Mouse (Mus musculus): ENCODE data around the gene Olfr574.

DNA sequence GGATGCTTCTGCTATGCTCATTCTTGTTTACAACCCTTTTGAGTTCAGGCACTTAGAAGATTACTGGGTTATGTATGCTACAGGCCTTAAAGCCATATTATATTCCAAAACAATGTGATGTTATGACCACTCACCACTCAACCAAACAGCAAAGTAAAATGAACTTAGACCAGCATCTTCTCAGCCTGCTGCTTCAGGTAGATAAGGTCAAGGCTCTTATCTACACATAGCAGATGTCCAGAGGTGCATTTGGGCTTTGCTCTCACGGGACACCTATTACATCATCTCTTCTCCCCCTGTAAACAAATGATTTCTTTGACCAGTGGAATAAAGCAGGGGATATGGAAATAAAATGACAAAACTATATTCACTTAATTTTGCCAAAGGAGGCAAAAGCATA lies 10.3 kb downstream of the Olfr574 start, which contains the start of gene Olfr575:
- TF ChIP-seq CTCF (IDR thresholded peaks at IDR 0.05; ENCODE audit: low read depth, low read length) (no peak), POLR2A (IDR thresholded peaks at IDR 0.05; ENCODE audit: insufficient read depth, low read length) (no peak), EP300 (IDR thresholded peaks at IDR 0.05; ENCODE audit: insufficient read depth, low read depth, low read length) (no peak)

Measured in ES-Bruce4 (cell line).